Mouse (Mus musculus): ENCODE measurements at regions not wholly inside any gene's neighbourhood (a gene's known extent, or its start where the extent isn't known, plus 50 kb on each side); places are given as distances from the start of the nearest gene placed in this dataset.

- no peak for ATAC-seq (ENCODE audit: insufficient number of reproducible peaks, insufficient read depth, low FRiP score, low TSS enrichment, low read depth)
- peaks cover 18% of the 10 kb centered on the region; the same call in 1 of the 2 replicates for H3K4me1 ChIP-seq
- H3K27ac ChIP-seq = no peak overlapping the region
- 0 out of 2 replicates have a peak, but pooled peaks cover 3% of the 10 kb centered on the region for H3K27me3 ChIP-seq
- 89% methylated on average over 9 of the region's 9 CpGs for WGBS
- no peaks in the 10 kb centered on the region for H3K9me3 ChIP-seq
- H3K36me3 ChIP-seq = no peaks in the 10 kb centered on the region
- no peak overlapping the region for H3K9ac ChIP-seq
- no peak overlapping the region for H3K4me2 ChIP-seq
- H3K4me3 ChIP-seq = no peak overlapping the region
Measured at GRCm38 (mm10) chr19:54099292-54099691, 55.3 kb downstream of the Adra2a start.

- Histone ChIP-seq H3K27me3 (no peaks in the 10 kb centered on the region), H3K36me3 (no peaks in the 10 kb centered on the region), H3K4me1 (peaks cover 13% of the 10 kb centered on the region; the same call in 1 of the 2 replicates), H3K9ac (no peak overlapping the region), H3K4me3 (no peak overlapping the region), H3K27ac (no peak overlapping the region), H3K4me2 (no peak overlapping the region), H3K9me3 (no peaks in the 10 kb centered on the region)
- no peak for ATAC-seq (ENCODE audit: insufficient number of reproducible peaks, insufficient read depth, low FRiP score, low TSS enrichment, low read depth)
- WGBS = 73% methylated on average over 6 of the region's 6 CpGs
Measured at GRCm38 (mm10) chr19:54099769-54100168, 55.8 kb downstream of the Adra2a start.

GRCm38 (mm10) chr19:54106571-54106970 lies 62.6 kb downstream of the Adra2a start:
- no peak overlapping the region for H3K4me2 ChIP-seq
- H3K27ac ChIP-seq = no peak overlapping the region
- no peak overlapping the region for H3K9ac ChIP-seq
- 67% methylated on average over 3 of the region's 3 CpGs for WGBS
- H3K27me3 ChIP-seq = no peaks in the 10 kb centered on the region
- no peak for ATAC-seq (ENCODE audit: insufficient number of reproducible peaks, insufficient read depth, low FRiP score, low TSS enrichment, low read depth)
- no peaks in the 10 kb centered on the region; the same call in 1 of the 2 replicates for H3K9me3 ChIP-seq
- no peak overlapping the region for H3K4me3 ChIP-seq
- peaks cover 7% of the 10 kb centered on the region for H3K4me1 ChIP-seq
- H3K36me3 ChIP-seq = no peaks in the 10 kb centered on the region

GRCm38 (mm10) chr19:54107103-54107821 lies 63.3 kb downstream of the Adra2a start:
- no peak overlapping the region for H3K4me3 ChIP-seq
- H3K4me1 ChIP-seq = peaks cover 7% of the 10 kb centered on the region
- peak overlapping the region; percentile 27 for H3K4me2 ChIP-seq
- 0 out of 2 replicates have a peak, but pooled peaks have one; percentile 48 for ATAC-seq (ENCODE audit: insufficient number of reproducible peaks, insufficient read depth, low FRiP score, low TSS enrichment, low read depth)
- 32% methylated on average over 13 of the region's 13 CpGs for WGBS
- H3K27me3 ChIP-seq = no peaks in the 10 kb centered on the region
- no peaks in the 10 kb centered on the region for H3K36me3 ChIP-seq
- no peak overlapping the region for H3K9ac ChIP-seq
- no peak overlapping the region for H3K27ac ChIP-seq
- H3K9me3 ChIP-seq = no peaks in the 10 kb centered on the region; the same call in 1 of the 2 replicates

GRCm38 (mm10) chr19:54110080-54110479 lies 66.1 kb downstream of the Adra2a start:
- ATAC-seq (ENCODE audit: insufficient number of reproducible peaks, insufficient read depth, low FRiP score, low TSS enrichment, low read depth) = no peak
- H3K27me3 ChIP-seq = peaks cover 9% of the 10 kb centered on the region; the same call in 1 of the 2 replicates
- no peaks in the 10 kb centered on the region for H3K36me3 ChIP-seq
- H3K4me2 ChIP-seq = no peak overlapping the region
- H3K27ac ChIP-seq = no peak overlapping the region
- WGBS = 84% methylated on average over 6 of the region's 6 CpGs
- H3K4me3 ChIP-seq = no peak overlapping the region
- H3K9me3 ChIP-seq = no peaks in the 10 kb centered on the region; the same call in 1 of the 2 replicates
- peaks cover 14% of the 10 kb centered on the region for H3K4me1 ChIP-seq
- H3K9ac ChIP-seq = no peak overlapping the region

- Histone ChIP-seq H3K9ac (no peak overlapping the region), H3K27ac (no peak overlapping the region), H3K36me3 (no peaks in the 10 kb centered on the region), H3K4me3 (no peak overlapping the region), H3K9me3 (no peaks in the 10 kb centered on the region; the same call in 1 of the 2 replicates), H3K4me1 (peaks cover 11% of the 10 kb centered on the region), H3K27me3 (peaks cover 16% of the 10 kb centered on the region; the same call in 1 of the 2 replicates), H3K4me2 (no peak overlapping the region)
- WGBS = 75% methylated on average over 3 of the region's 3 CpGs
- ATAC-seq (ENCODE audit: insufficient number of reproducible peaks, insufficient read depth, low FRiP score, low TSS enrichment, low read depth) = no peak
Measured at GRCm38 (mm10) chr19:54112691-54113090, 68.7 kb downstream of the Adra2a start.

GRCm38 (mm10) chr19:54113421-54113820 lies 69.5 kb downstream of the Adra2a start:
- WGBS = 73% methylated on average over 6 of the region's 6 CpGs

GRCm38 (mm10) chr19:54114588-54115317 lies 70.8 kb downstream of the Adra2a start:
- H3K27me3 ChIP-seq = peaks cover 16% of the 10 kb centered on the region; the same call in 1 of the 2 replicates
- peak overlapping the region; percentile 60 for H3K4me2 ChIP-seq
- H3K36me3 ChIP-seq = no peaks in the 10 kb centered on the region
- no peaks in the 10 kb centered on the region; the same call in 1 of the 2 replicates for H3K9me3 ChIP-seq
- H3K27ac ChIP-seq = no peak overlapping the region
- WGBS = 9% methylated on average over 22 of the region's 22 CpGs
- ATAC-seq (ENCODE audit: insufficient number of reproducible peaks, insufficient read depth, low FRiP score, low TSS enrichment, low read depth) = peak; percentile 71; the same call in 1 of the 2 replicates
- H3K9ac ChIP-seq = peak overlapping the region; percentile 54
- H3K4me3 ChIP-seq = peak overlapping the region; percentile 52
- peaks cover 11% of the 10 kb centered on the region for H3K4me1 ChIP-seq

More at GRCm38 (mm10) chr19:54113421-54113820, 69.5 kb downstream of the Adra2a start:
- Histone ChIP-seq H3K9ac (no peak overlapping the region), H3K4me1 (peaks cover 11% of the 10 kb centered on the region), H3K4me3 (no peak overlapping the region), H3K27ac (no peak overlapping the region), H3K36me3 (no peaks in the 10 kb centered on the region), H3K4me2 (no peak overlapping the region), H3K9me3 (no peaks in the 10 kb centered on the region; the same call in 1 of the 2 replicates), H3K27me3 (peaks cover 16% of the 10 kb centered on the region; the same call in 1 of the 2 replicates)
- no peak for ATAC-seq (ENCODE audit: insufficient number of reproducible peaks, insufficient read depth, low FRiP score, low TSS enrichment, low read depth)

- Histone ChIP-seq H3K4me2 (peak overlapping the region; percentile 60), H3K27ac (no peak overlapping the region), H3K9ac (peak overlapping the region; percentile 54; the same call in 1 of the 2 replicates), H3K9me3 (no peaks in the 10 kb centered on the region), H3K36me3 (no peaks in the 10 kb centered on the region), H3K4me3 (peak overlapping the region; percentile 52), H3K27me3 (peaks cover 16% of the 10 kb centered on the region; the same call in 1 of the 2 replicates), H3K4me1 (peaks cover 11% of the 10 kb centered on the region)
- 41% methylated on average over 4 of the region's 4 CpGs for WGBS
- no peak for ATAC-seq (ENCODE audit: insufficient number of reproducible peaks, insufficient read depth, low FRiP score, low TSS enrichment, low read depth)
Measured at GRCm38 (mm10) chr19:54115335-54115734, 71.4 kb downstream of the Adra2a start.

- peaks cover 11% of the 10 kb centered on the region for H3K4me1 ChIP-seq
- H3K27ac ChIP-seq = no peak overlapping the region
- WGBS = 83% methylated on average over 4 of the region's 4 CpGs
- peaks cover 16% of the 10 kb centered on the region; the same call in 1 of the 2 replicates for H3K27me3 ChIP-seq
- H3K36me3 ChIP-seq = no peaks in the 10 kb centered on the region
- H3K9ac ChIP-seq = no peak overlapping the region
- no peaks in the 10 kb centered on the region for H3K9me3 ChIP-seq
- no peak for ATAC-seq (ENCODE audit: insufficient number of reproducible peaks, insufficient read depth, low FRiP score, low TSS enrichment, low read depth)
- H3K4me3 ChIP-seq = no peak overlapping the region
- H3K4me2 ChIP-seq = no peak overlapping the region
Measured at GRCm38 (mm10) chr19:54116829-54117228, 72.9 kb downstream of the Adra2a start.

- H3K9me3 ChIP-seq = no peaks in the 10 kb centered on the region
- WGBS = 44% methylated on average over 11 of the region's 11 CpGs
- no peaks in the 10 kb centered on the region for H3K36me3 ChIP-seq
- peaks cover 11% of the 10 kb centered on the region for H3K4me1 ChIP-seq
- no peak overlapping the region for H3K9ac ChIP-seq
- no peak for ATAC-seq (ENCODE audit: insufficient number of reproducible peaks, insufficient read depth, low FRiP score, low TSS enrichment, low read depth)
- H3K4me3 ChIP-seq = no peak overlapping the region
- H3K27me3 ChIP-seq = peaks cover 16% of the 10 kb centered on the region; the same call in 1 of the 2 replicates
- H3K4me2 ChIP-seq = no peak overlapping the region
- no peak overlapping the region for H3K27ac ChIP-seq
Measured at GRCm38 (mm10) chr19:54117676-54118075, 73.7 kb downstream of the Adra2a start.
